Mouse (Mus musculus) limb, embryonic 10.5 days (tissue): ENCODE data around the gene Pgbd5. TPM values are rescaled to one million over a fixed set of nuclear protein-coding genes. Genes with fewer than 3 reads are reported as not detected.

Source experiments
- DNase-seq: peaks from one replicate; pipeline ENCODE4 v3.0.0-alpha.2; 2017; ENCODE audit warnings: low spot score
- H3K27ac ChIP-seq: fragments of 300-500 bp; sonication (generic); 2 replicates; pipeline ENCODE4 v1.5.1; 2016; ENCODE audit warnings: mild to moderate bottlenecking
- H3K27me3 ChIP-seq: fragments of 300-500 bp; sonication (generic); 2 replicates; pipeline ENCODE4 v1.6.1; 2016; ENCODE audit warnings: low read depth, mild to moderate bottlenecking; ENCODE audit not compliant: poor library complexity, severe bottlenecking
- H3K36me3 ChIP-seq: fragments of 300-500 bp; sonication (generic); 2 replicates; pipeline ENCODE4 v1.6.1; 2016; ENCODE audit warnings: mild to moderate bottlenecking, moderate library complexity
- H3K4me1 ChIP-seq: fragments of 300-500 bp; sonication (generic); 2 replicates; pipeline ENCODE4 v1.6.1; 2016
- H3K4me3 ChIP-seq: fragments of 300-500 bp; sonication (generic); 2 replicates; pipeline ENCODE4 v1.5.1; 2016; ENCODE audit warnings: mild to moderate bottlenecking, moderate library complexity
- H3K9me3 ChIP-seq: fragments of 300-500 bp; sonication (generic); replicated peaks from 2 replicates; pipeline ENCODE4 v1.6.1; 2016; ENCODE audit warnings: mild to moderate bottlenecking
- WGBS: fragments of 180-500 bp; shearing (Covaris S2); methylation state at CpG from one replicate; pipeline ENCODE4 v1.1.7; 2016; 5-methylcytosine and 5-hydroxymethylcytosine counted together
- polyA plus RNA-seq: library from polyadenylated mRNA; unstranded; fragments of >200 nt; fragmentation: Nextera tagmentation; extraction: Ambion mirVana; gene quantifications from 2 replicates; pipeline ENCODE4 v1.2.1, GENCODE M21; 2016

Gene Pgbd5
- polyA plus RNA-seq, 1 experiment from 2014 or later = 0.20 TPM

GRCm38 (mm10) chr8:124395392-124395791 lies 44.1 kb downstream of the Pgbd5 start:
- no peak for DNase-seq
- WGBS = 87% methylated on average over 7 of the region's 7 CpGs
- no peaks in the 10 kb centered on the region for H3K36me3 ChIP-seq

GRCm38 (mm10) chr8:124394951-124395350 lies 44.5 kb downstream of the Pgbd5 start:
- H3K27ac ChIP-seq = no peak overlapping the region
- H3K36me3 ChIP-seq = no peaks in the 10 kb centered on the region
- no peaks in the 10 kb centered on the region for H3K4me1 ChIP-seq
- H3K27me3 ChIP-seq = no peaks in the 10 kb centered on the region
- no peak overlapping the region for H3K4me3 ChIP-seq
- DNase-seq = no peak
- 89% methylated on average over 7 of the region's 7 CpGs for WGBS
- H3K9me3 ChIP-seq = no peaks in the 10 kb centered on the region

More at GRCm38 (mm10) chr8:124395392-124395791, 44.1 kb downstream of the Pgbd5 start:
- no peaks in the 10 kb centered on the region for H3K4me1 ChIP-seq
- H3K9me3 ChIP-seq = no peaks in the 10 kb centered on the region
- H3K27me3 ChIP-seq = no peaks in the 10 kb centered on the region
- H3K4me3 ChIP-seq = no peak overlapping the region
- no peak overlapping the region for H3K27ac ChIP-seq

GRCm38 (mm10) chr8:124393927-124394326 lies 45.5 kb downstream of the Pgbd5 start:
- no peak for DNase-seq
- Histone ChIP-seq H3K27ac (no peak overlapping the region), H3K27me3 (no peaks in the 10 kb centered on the region), H3K9me3 (no peaks in the 10 kb centered on the region), H3K36me3 (no peaks in the 10 kb centered on the region), H3K4me3 (no peak overlapping the region), H3K4me1 (no peaks in the 10 kb centered on the region)
- WGBS = 81% methylated on average over 4 of the region's 4 CpGs

GRCm38 (mm10) chr8:124393013-124393412 lies 46.4 kb downstream of the Pgbd5 start:
- no peak for DNase-seq
- Histone ChIP-seq H3K4me1 (no peaks in the 10 kb centered on the region), H3K4me3 (no peak overlapping the region), H3K9me3 (no peaks in the 10 kb centered on the region), H3K27ac (no peak overlapping the region), H3K36me3 (no peaks in the 10 kb centered on the region), H3K27me3 (no peaks in the 10 kb centered on the region)
- 83% methylated on average over 5 of the region's 5 CpGs for WGBS

- DNase-seq = no peak
- Histone ChIP-seq H3K9me3 (no peaks in the 10 kb centered on the region), H3K4me3 (no peak overlapping the region), H3K27me3 (no peaks in the 10 kb centered on the region), H3K36me3 (no peaks in the 10 kb centered on the region), H3K4me1 (no peaks in the 10 kb centered on the region), H3K27ac (no peak overlapping the region)
- WGBS = 49% methylated on average over 10 of the region's 10 CpGs
These were observed 47.0 kb downstream of the Pgbd5 start for GRCm38 (mm10) chr8:124392271-124393012.

GRCm38 (mm10) chr8:124391191-124391590 lies 48.3 kb downstream of the Pgbd5 start:
- Histone ChIP-seq H3K4me1 (no peaks in the 10 kb centered on the region), H3K9me3 (no peaks in the 10 kb centered on the region), H3K27ac (no peak overlapping the region), H3K36me3 (no peaks in the 10 kb centered on the region), H3K27me3 (no peaks in the 10 kb centered on the region), H3K4me3 (no peak overlapping the region)
- 88% methylated on average over 7 of the region's 7 CpGs for WGBS
- no peak for DNase-seq

- H3K4me3 ChIP-seq = no peak overlapping the region
- WGBS = 90% methylated on average over 11 of the region's 11 CpGs
- no peak for DNase-seq
These were observed 50.0 kb downstream of the Pgbd5 start for GRCm38 (mm10) chr8:124389495-124389894.

GRCm38 (mm10) chr8:124386225-124386899 lies 53.1 kb downstream of the Pgbd5 start:
- Histone ChIP-seq H3K4me3 (no peak overlapping the region), H3K4me1 (no peaks in the 10 kb centered on the region), H3K27ac (no peak overlapping the region), H3K9me3 (no peaks in the 10 kb centered on the region), H3K36me3 (no peaks in the 10 kb centered on the region), H3K27me3 (no peaks in the 10 kb centered on the region)
- 83% methylated on average over 23 of the region's 23 CpGs for WGBS
- DNase-seq = no peak

More at GRCm38 (mm10) chr8:124389495-124389894, 50.0 kb downstream of the Pgbd5 start:
- Histone ChIP-seq H3K27me3 (no peaks in the 10 kb centered on the region), H3K9me3 (no peaks in the 10 kb centered on the region), H3K27ac (no peak overlapping the region), H3K36me3 (no peaks in the 10 kb centered on the region), H3K4me1 (no peaks in the 10 kb centered on the region)

- no peaks in the 10 kb centered on the region for H3K9me3 ChIP-seq
- DNase-seq = no peak
- H3K4me1 ChIP-seq = no peaks in the 10 kb centered on the region
- no peak overlapping the region for H3K4me3 ChIP-seq
- H3K36me3 ChIP-seq = no peaks in the 10 kb centered on the region
- WGBS = 94% methylated on average over 19 of the region's 19 CpGs
- H3K27ac ChIP-seq = no peak overlapping the region
- no peaks in the 10 kb centered on the region for H3K27me3 ChIP-seq
These were observed 55.1 kb downstream of the Pgbd5 start for GRCm38 (mm10) chr8:124384336-124384735.

- Histone ChIP-seq H3K27ac (no peak overlapping the region), H3K9me3 (no peaks in the 10 kb centered on the region), H3K4me3 (no peak overlapping the region), H3K36me3 (no peaks in the 10 kb centered on the region), H3K27me3 (no peaks in the 10 kb centered on the region), H3K4me1 (no peaks in the 10 kb centered on the region)
- DNase-seq = no peak
- 75% methylated on average over 10 of the region's 10 CpGs for WGBS
These were observed 57.2 kb downstream of the Pgbd5 start for GRCm38 (mm10) chr8:124382235-124382634.

GRCm38 (mm10) chr8:124379289-124379688 lies 60.2 kb downstream of the Pgbd5 start:
- H3K36me3 ChIP-seq = no peaks in the 10 kb centered on the region
- DNase-seq = no peak
- H3K27ac ChIP-seq = no peak overlapping the region
- H3K9me3 ChIP-seq = no peaks in the 10 kb centered on the region
- H3K4me1 ChIP-seq = no peaks in the 10 kb centered on the region
- WGBS = 77% methylated on average over 6 of the region's 6 CpGs
- no peaks in the 10 kb centered on the region for H3K27me3 ChIP-seq
- no peak overlapping the region for H3K4me3 ChIP-seq

- Histone ChIP-seq H3K4me1 (no peaks in the 10 kb centered on the region), H3K27ac (no peak overlapping the region), H3K4me3 (no peak overlapping the region), H3K36me3 (no peaks in the 10 kb centered on the region), H3K27me3 (no peaks in the 10 kb centered on the region), H3K9me3 (no peaks in the 10 kb centered on the region)
- DNase-seq = no peak
- 95% methylated on average over 12 of the region's 12 CpGs for WGBS
These were observed 63.1 kb downstream of the Pgbd5 start for GRCm38 (mm10) chr8:124376406-124376805.

- H3K27ac ChIP-seq = no peak overlapping the region
- no peaks in the 10 kb centered on the region for H3K9me3 ChIP-seq
- 86% methylated on average over 9 of the region's 9 CpGs for WGBS
- H3K4me3 ChIP-seq = no peak overlapping the region
- no peaks in the 10 kb centered on the region for H3K36me3 ChIP-seq
- no peaks in the 10 kb centered on the region for H3K27me3 ChIP-seq
- no peaks in the 10 kb centered on the region for H3K4me1 ChIP-seq
- no peak for DNase-seq
These were observed 63.7 kb downstream of the Pgbd5 start for GRCm38 (mm10) chr8:124375727-124376126.
